Mouse (Mus musculus) E14TG2a.4 (cell line): ENCODE results near the gene Sema3e.

ENCODE experiments used
- CTCF ChIP-seq: conservative IDR thresholded peaks from 2 replicates; pipeline ENCODE4 v1.5.1; 2014; ENCODE audit warnings: low read length
- NANOG ChIP-seq: IDR thresholded peaks from 2 replicates; pipeline ENCODE4 v1.6.1; 2014; ENCODE audit warnings: borderline replicate concordance, low read length, mixed read lengths

DNA sequence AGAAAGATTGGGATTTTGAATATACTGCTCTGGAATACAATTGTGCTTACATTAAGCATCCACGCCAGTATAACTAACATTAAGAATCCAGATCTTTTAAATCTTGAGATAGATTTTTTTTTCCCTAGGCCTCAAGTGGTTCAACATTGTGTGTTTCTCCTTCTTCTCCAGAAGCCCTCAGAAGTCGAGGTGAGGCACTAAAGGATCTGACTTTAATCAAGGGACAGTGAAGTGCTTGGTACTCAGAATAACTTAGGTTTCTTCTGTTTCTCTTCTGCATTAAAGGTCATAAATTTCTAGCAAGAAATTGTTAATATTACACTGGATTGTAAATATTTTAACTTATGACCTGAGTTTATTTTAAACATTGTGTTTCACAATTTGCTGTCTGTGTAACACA, 37.1 kb upstream of the Sema3e start:
- TF ChIP-seq CTCF: no peak
- TF ChIP-seq NANOG: no peak
